Mouse (Mus musculus) liver, embryonic 14.5 days (tissue): Measurements from ENCODE around the gene Sumf1. TPM values are rescaled to one million over a fixed set of nuclear protein-coding genes. Genes with fewer than 3 reads are reported as not detected.
A peak's percentile ranks its signal among the peaks of the same experiment; 100 is the strongest.

Experiments used
- ATAC-seq: fragments of 200-750 bp; cut with Nextera tagmentation; 2 replicates; pipeline ENCODE4 v1.8.0; 2017; ENCODE audit warnings: moderate number of reproducible peaks, mild to moderate bottlenecking, moderate library complexity; ENCODE audit not compliant: insufficient read depth
- DNase-seq, 3 experiments: peaks; one replicate each; pipeline ENCODE4 v3.0.0-alpha.2; 2012 to 2013; ENCODE audit warnings: low read depth in 3 of 3, low spot score in 3 of 3
- H3K27ac ChIP-seq: fragments of 300-500 bp; sonication (generic); 2 replicates; pipeline ENCODE4 v1.5.1; 2014; ENCODE audit warnings: moderate library complexity, mild to moderate bottlenecking, control low read depth, inconsistent platforms
- H3K27me3 ChIP-seq: fragments of 300-500 bp; sonication (generic); 2 replicates; pipeline ENCODE4 v1.6.1; 2014; ENCODE audit warnings: mild to moderate bottlenecking, low read length, moderate library complexity; ENCODE audit not compliant: control insufficient read depth, insufficient read depth
- H3K36me3 ChIP-seq: fragments of 300-500 bp; sonication (generic); replicated peaks from 2 replicates; pipeline ENCODE4 v1.6.1; 2014; ENCODE audit warnings: low read depth; ENCODE audit not compliant: control insufficient read depth, insufficient read depth
- H3K4me1 ChIP-seq, 2 experiments: fragments of 200-500 bp in 1 of 2; fragments of 300-500 bp in 1 of 2; sonication (generic) in 1 of 2; replicated peaks; 2 replicates each; pipeline ENCODE4 v1.6.1; 2012 to 2014; ENCODE audit warnings: antibody characterized with exemption in 1 of 2, inconsistent platforms in 1 of 2, low read length in 1 of 2; ENCODE audit not compliant: control insufficient read depth in 2 of 2, insufficient read depth in 2 of 2
- H3K4me2 ChIP-seq: fragments of 300-500 bp; sonication (generic); 2 replicates; pipeline ENCODE4 v1.6.1; 2014; ENCODE audit warnings: low read depth, mild to moderate bottlenecking, control low read depth, moderate library complexity
- H3K4me3 ChIP-seq, 2 experiments: fragments of 200-500 bp in 1 of 2; fragments of 300-500 bp in 1 of 2; sonication (generic) in 1 of 2; 2 replicates each; pipeline ENCODE4 v1.5.1; 2012 to 2014; ENCODE audit warnings: low read depth in 2 of 2, low read length in 2 of 2, mild to moderate bottlenecking in 2 of 2, control low read depth in 1 of 2, inconsistent platforms in 1 of 2, moderate library complexity in 1 of 2; ENCODE audit not compliant: insufficient read depth in 1 of 2
- H3K9ac ChIP-seq: fragments of 300-500 bp; sonication (generic); replicated peaks from 2 replicates; pipeline ENCODE4 v1.6.1; 2014; ENCODE audit warnings: mild to moderate bottlenecking, control low read depth, moderate library complexity
- H3K9me3 ChIP-seq: fragments of 300-500 bp; sonication (generic); 2 replicates; pipeline ENCODE4 v1.6.1; 2016; ENCODE audit warnings: low read length, mixed read lengths; ENCODE audit not compliant: control insufficient read depth
- CTCF ChIP-seq: IDR thresholded peaks from 2 replicates; pipeline ENCODE4 v1.5.1; 2016; ENCODE audit warnings: antibody characterized with exemption, low read depth, control low read depth
- EP300 ChIP-seq: IDR thresholded peaks from 2 replicates; pipeline ENCODE4 v1.6.1; 2016; ENCODE audit warnings: antibody characterized with exemption, low read depth
- WGBS: fragments of 180-500 bp; shearing (Covaris S2); extraction: QIAGEN DNeasy Blood & Tissue Kit; methylation state at CpG from one replicate; pipeline ENCODE4 v1.1.7; 2014; ENCODE audit not compliant: insufficient replicate concordance; 5-methylcytosine and 5-hydroxymethylcytosine counted together
- polyA plus RNA-seq, 2 experiments: library from polyadenylated mRNA; depleted of rRNA in 1 of 2; stranded (reverse) in 1 of 2; unstranded in 1 of 2; fragments of >200 nt; fragmentation: Nextera tagmentation in 1 of 2; extraction: Ambion mirVana in 1 of 2; gene quantifications; 2 replicates each; pipeline versions ENCODE4 v1.2.1 to v1.2.3; 2012 to 2014

Gene Sumf1
- polyA plus RNA-seq, 2 experiments: 5.4 to 8.2 TPM

GRCm38 (mm10) chr6:108070947-108071346, 114.4 kb downstream of the Sumf1 start:
- Histone ChIP-seq H3K27ac (no peak overlapping the region), H3K27me3 (no peaks in the 10 kb centered on the region), H3K9me3 (no peaks in the 10 kb centered on the region), H3K4me3 (no peak overlapping the region), H3K9ac (no peak overlapping the region), H3K4me1 (peaks cover 0 to 2% of the 10 kb centered on the region in 2 experiments; a peak in 1 of 4 replicates), H3K4me2 (no peak overlapping the region), H3K36me3 (no peaks in the 10 kb centered on the region)
- no peak for TF ChIP-seq CTCF
- TF ChIP-seq EP300: no peak
- 70% methylated on average over 7 of the region's 7 CpGs for WGBS
- DNase-seq (no peak), ATAC-seq (no peak)

- Histone ChIP-seq H3K9ac (no peak overlapping the region), H3K9me3 (no peaks in the 10 kb centered on the region), H3K4me3 (peak overlapping the region; percentile 59 to 71), H3K36me3 (no peaks in the 10 kb centered on the region), H3K4me1 (peaks cover 0 to 3% of the 10 kb centered on the region in 2 experiments; a peak in 1 of 4 replicates), H3K27me3 (no peaks in the 10 kb centered on the region), H3K4me2 (peak overlapping the region; percentile 69), H3K27ac (no peak overlapping the region)
- peak; percentile 61 to 67 (median 65) for DNase-seq
- TF ChIP-seq CTCF (peak; percentile 49; the same call in 1 of the 2 replicates), EP300 (no peak)
- 5% methylated on average over 6 of the region's 6 CpGs for WGBS
- ATAC-seq: peak; percentile 47
These were observed 119.8 kb downstream of the Sumf1 start for GRCm38 (mm10) chr6:108065583-108065982.

DNA sequence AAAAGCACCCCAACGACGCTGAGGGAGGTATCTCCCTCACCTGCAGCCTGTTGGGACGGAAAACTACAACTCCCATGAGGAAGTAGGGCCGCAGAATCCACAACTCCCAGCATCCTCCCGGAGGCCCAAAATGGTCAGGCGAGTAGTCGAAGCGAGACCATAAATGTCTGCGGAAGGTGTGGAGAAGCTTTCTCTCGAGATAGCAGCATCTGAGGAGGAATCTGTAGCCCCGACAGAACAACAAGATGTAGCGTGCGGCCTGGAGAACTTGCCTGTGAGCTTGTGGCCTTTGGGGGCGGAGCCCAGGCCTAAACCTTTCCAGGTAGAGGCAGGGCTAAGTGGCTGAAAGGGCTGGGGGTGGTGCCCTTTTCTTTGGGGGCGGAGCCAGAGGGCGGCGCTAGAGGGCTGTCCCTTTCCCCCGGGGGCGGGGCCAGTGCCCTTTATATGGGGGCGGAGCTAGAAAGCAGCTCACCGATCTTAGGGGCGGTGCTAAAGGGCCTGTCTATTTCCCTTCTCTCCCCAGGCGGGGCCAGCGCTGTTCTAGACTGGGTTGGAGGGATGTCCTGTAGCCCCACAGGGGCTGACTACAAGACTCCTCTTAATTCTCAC, 120.4 kb downstream of the Sumf1 start, which contains the start of gene Setmar:
Gene Setmar, plus strand, starts transcription at position 128 of the 609 bp plus-strand sequence.
- Histone ChIP-seq H3K4me1 (peaks cover 0 to 3% of the 10 kb centered on the region in 2 experiments; a peak in 1 of 4 replicates), H3K4me2 (peak within 1 kb of the TSS; percentile 69), H3K9ac (peak within 1 kb of the TSS; percentile 62), H3K27me3 (no peaks in the 10 kb centered on the region), H3K36me3 (no peaks in the 10 kb centered on the region), H3K27ac (no peak within 1 kb of the TSS), H3K4me3 (peak within 1 kb of the TSS; percentile 59 to 94), H3K9me3 (no peaks in the 10 kb centered on the region)
- no peak for TF ChIP-seq EP300
- 0 out of 2 replicates have a peak, but pooled peaks have one; percentile 19 for TF ChIP-seq CTCF
- WGBS: under 1% methylated on average over 22 of the region's 24 CpGs
- peak; percentile 80 to 87 (median 81) for DNase-seq
- ATAC-seq: peak; percentile 97

DNA sequence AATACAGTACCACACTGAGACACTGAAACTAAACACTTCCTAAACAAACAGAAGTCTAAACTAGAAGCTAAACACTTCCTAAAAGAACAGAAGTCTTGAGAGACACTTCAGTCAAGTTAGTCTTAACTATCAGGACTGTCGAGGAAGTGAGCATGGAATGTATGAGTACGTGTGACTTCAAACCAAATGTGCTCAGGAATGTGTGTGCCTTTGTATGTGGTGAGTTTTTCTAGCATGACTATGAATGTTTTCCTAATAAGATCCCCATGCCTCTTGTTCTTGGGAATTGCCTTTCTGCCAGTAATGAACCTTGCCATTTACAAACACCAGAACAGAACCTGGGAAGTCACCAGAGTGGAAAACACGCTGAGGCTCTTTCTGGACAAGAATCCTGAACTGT, 124.3 kb downstream of the Sumf1 start:
- TF ChIP-seq CTCF: no peak
- TF ChIP-seq EP300: no peak
- no peaks in the 10 kb centered on the region for H3K36me3 ChIP-seq
- no peak overlapping the region for H3K9ac ChIP-seq
- 51% methylated on average over 3 of the region's 3 CpGs for WGBS
- no peak overlapping the region for H3K27ac ChIP-seq
- H3K27me3 ChIP-seq: no peaks in the 10 kb centered on the region
- ATAC-seq (no peak), DNase-seq (no peak)
- H3K9me3 ChIP-seq: no peaks in the 10 kb centered on the region
- H3K4me3 ChIP-seq: no peak overlapping the region
- H3K4me1 ChIP-seq: peaks cover 0 to 3% of the 10 kb centered on the region in 2 experiments; a peak in 1 of 4 replicates
- no peak overlapping the region for H3K4me2 ChIP-seq

- ATAC-seq: no peak
- TF ChIP-seq EP300: no peak
- TF ChIP-seq CTCF: no peak
- 71% methylated on average over 5 of the region's 5 CpGs for WGBS
These were observed 127.3 kb downstream of the Sumf1 start for GRCm38 (mm10) chr6:108058066-108058465.

More at GRCm38 (mm10) chr6:108058066-108058465, 127.3 kb downstream of the Sumf1 start:
- Histone ChIP-seq H3K27me3 (no peaks in the 10 kb centered on the region), H3K4me2 (no peak overlapping the region), H3K27ac (no peak overlapping the region), H3K4me3 (no peak overlapping the region), H3K4me1 (no peaks in the 10 kb centered on the region), H3K9ac (no peak overlapping the region), H3K9me3 (no peaks in the 10 kb centered on the region), H3K36me3 (no peaks in the 10 kb centered on the region)
- no peak for DNase-seq
